27 mouse cellular contexts compared by ENCODE assay signal in genomic region chr1:62019743-62020142, GRCm38 (mm10).
DNase-seq lines count a peak whose midpoint lies in the region; ATAC-seq and TF ChIP-seq lines count a peak whose summit lies in the region.
"Had no signal": no experiment of that assay in that cellular context is flagged by ENCODE, and none has a peak within 500 bp of the region (broad histone marks: within the 10 kb centered on the region; RNA-seq: fewer than 3 reads in every experiment).

No protein-coding gene starts in this region.

- TF ChIP-seq CTCF in layer of hippocampus, adult 2 months (conservative IDR thresholded peaks at IDR 0.05) = peak; percentile 47

- H3K9ac ChIP-seq in hindbrain, embryonic 12.5 days = no peak overlapping the region
- H3K9ac ChIP-seq: forebrain, embryonic 13.5 days; heart, embryonic 13.5 days; hindbrain, embryonic 13.5 days had no signal

- peaks cover 23% of the 10 kb centered on the region for H3K4me1 ChIP-seq in hindbrain, embryonic 12.5 days
- H3K4me1 ChIP-seq: heart, embryonic 10.5 days had no signal

- ATAC-seq in hindbrain, embryonic 12.5 days (ENCODE audit: low FRiP score) = no peak
- ATAC-seq: activated CD4-positive, CD25-positive, alpha-beta regulatory T cell, adult 4 months; forebrain, embryonic 13.5 days; forebrain, embryonic 16.5 days; hindbrain, embryonic 16.5 days; inflammation-experienced regulatory T-cells, adult 6 months had no signal

- no peak for DNase-seq in layer of hippocampus, adult 2 months (ENCODE audit: low spot score in 2 of 2)
- DNase-seq in layer of hippocampus, postnatal 36 days = no peak
- DNase-seq in embryo, embryonic 11 days = peak; percentile 38
- DNase-seq in hindlimb bud, embryonic 11.5 days (ENCODE audit: extremely low spot score, low read depth, low spot score) = peak; percentile 52
- no peak for DNase-seq in gastrocnemius, postnatal 10 days
- DNase-seq: adrenal gland, adult 8-10 months; adrenal gland, postnatal 25 days; cerebellum, adult 11-12 months; cerebellum, adult 8-10 months; cerebellum, postnatal 10 days; cerebellum, postnatal 36 days; gastrocnemius, adult 2 months; gastrocnemius, postnatal 25 days; heart, adult 18-20 months; heart, postnatal 14 days; heart, postnatal 4 days; kidney, adult 11 months had no signal

- no peak overlapping the region for H3K4me3 ChIP-seq in layer of hippocampus, adult 2 months
- H3K4me3 ChIP-seq in hindbrain, embryonic 12.5 days = no peak overlapping the region
- H3K4me3 ChIP-seq: forebrain, embryonic 10.5 days; forebrain, embryonic 13.5 days; gastrocnemius, adult 2 months; heart, embryonic 10.5 days; heart, embryonic 13.5 days; hindbrain, embryonic 13.5 days had no signal

- H3K36me3 ChIP-seq in hindbrain, embryonic 12.5 days = no peaks in the 10 kb centered on the region
- H3K36me3 ChIP-seq: forebrain, embryonic 10.5 days; heart, embryonic 10.5 days; heart, embryonic 13.5 days; hindbrain, embryonic 13.5 days had no signal

- H3K27me3 ChIP-seq in hindbrain, embryonic 12.5 days = no peaks in the 10 kb centered on the region
- H3K27me3 ChIP-seq: forebrain, embryonic 13.5 days; heart, embryonic 13.5 days; hindbrain, embryonic 13.5 days had no signal

- H3K9me3 ChIP-seq in hindbrain, embryonic 12.5 days (replicated peaks) = no peaks in the 10 kb centered on the region
- H3K9me3 ChIP-seq: forebrain, embryonic 10.5 days; forebrain, embryonic 13.5 days; heart, embryonic 10.5 days; heart, embryonic 13.5 days; hindbrain, embryonic 13.5 days had no signal

- no peak overlapping the region for H3K27ac ChIP-seq in layer of hippocampus, adult 2 months
- H3K27ac ChIP-seq in hindbrain, embryonic 12.5 days = no peak overlapping the region
- H3K27ac ChIP-seq: forebrain, embryonic 10.5 days; forebrain, embryonic 13.5 days; gastrocnemius, adult 2 months; heart, embryonic 10.5 days; heart, embryonic 13.5 days; hindbrain, embryonic 13.5 days had no signal

- no peak overlapping the region for H3K4me2 ChIP-seq in hindbrain, embryonic 12.5 days (replicated peaks)
- H3K4me2 ChIP-seq: forebrain, embryonic 13.5 days; heart, embryonic 13.5 days; hindbrain, embryonic 13.5 days had no signal

Comparison
In these comparisons a context has a peak if more than half of its experiments do, and no peak if none do; other contexts are left out.
1. DNase-seq: peak in embryo, embryonic 11 days (single experiment) and hindlimb bud, embryonic 11.5 days (single experiment); none in layer of hippocampus, adult 2 months (0 of 2), layer of hippocampus, postnatal 36 days (0 of 2) and gastrocnemius, postnatal 10 days (single experiment).